Mouse (Mus musculus) frontal cortex, postnatal 25 days (tissue): Measurements from ENCODE around the gene Syn2.
"Not testable (repeated sequence)": the region's sequence is repeated elsewhere in the genome, so short reads cannot be mapped to it uniquely, and the experiment has no call there.

ENCODE experiments used
- DNase-seq, 2 experiments: peaks; one replicate each; pipeline ENCODE4 v3.0.0; 2022; ENCODE audit warnings: low spot score in 2 of 2

Gene Syn2

DNA sequence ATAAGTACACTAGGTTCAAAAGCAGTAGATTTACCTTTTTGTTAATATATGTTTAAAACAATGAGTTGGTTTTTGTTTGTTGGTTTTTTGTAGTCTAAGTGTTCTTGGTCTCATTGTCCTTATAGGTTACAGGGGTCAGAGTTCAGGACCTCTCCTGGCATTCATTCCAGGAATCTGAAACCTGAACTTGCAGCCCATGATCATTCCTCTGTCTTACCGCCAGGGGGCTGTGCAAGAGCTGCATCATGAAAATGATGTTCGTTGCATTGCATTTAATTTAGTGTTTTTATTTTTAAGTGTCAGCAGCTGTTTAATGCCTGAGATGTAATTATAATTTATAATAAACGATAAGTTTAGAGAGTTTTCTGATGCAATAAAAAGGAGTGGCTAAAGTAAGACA is 40.1 kb downstream of the Syn2 start:
- DNase-seq: no peak

DNA sequence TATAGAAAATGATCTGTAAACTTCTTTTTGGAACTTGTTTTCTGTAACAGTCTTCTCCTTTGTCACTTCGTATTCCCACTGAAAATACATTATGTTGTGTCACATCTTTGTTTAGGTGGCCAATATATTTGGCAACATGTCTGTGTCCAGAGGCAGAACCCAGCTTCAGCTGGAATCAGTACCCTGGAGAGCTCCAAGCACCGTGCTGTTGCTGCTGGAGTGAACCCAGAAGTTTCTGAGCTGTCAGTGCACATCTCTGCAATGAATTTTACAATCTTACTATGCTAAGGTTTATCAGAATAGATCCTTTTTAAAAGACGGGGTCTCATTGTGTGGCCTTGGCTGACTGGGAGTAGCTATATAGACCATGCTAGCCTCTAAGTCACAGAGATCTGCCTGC is 44.1 kb downstream of the Syn2 start:
- no peak for DNase-seq

DNA sequence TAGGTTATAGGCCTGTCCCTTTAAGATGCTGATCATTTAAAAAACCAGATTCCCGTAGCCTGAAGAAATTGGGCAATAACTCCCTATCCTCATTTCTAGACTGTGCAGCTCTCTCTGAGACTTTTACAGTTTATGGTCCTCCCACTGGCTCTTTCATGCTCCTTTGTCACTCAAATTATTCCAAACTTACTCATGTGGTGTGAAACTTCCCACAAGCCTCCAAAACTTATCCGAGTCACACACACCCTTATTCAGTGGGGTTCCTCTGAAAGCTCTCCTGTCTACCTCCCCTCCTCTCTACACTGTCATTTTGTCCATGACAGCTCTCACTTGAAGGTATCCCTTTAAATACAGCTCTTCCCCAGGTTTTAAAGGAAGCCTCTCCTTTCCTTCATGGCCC is 46.4 kb downstream of the Syn2 start:
- DNase-seq: no peak

DNA sequence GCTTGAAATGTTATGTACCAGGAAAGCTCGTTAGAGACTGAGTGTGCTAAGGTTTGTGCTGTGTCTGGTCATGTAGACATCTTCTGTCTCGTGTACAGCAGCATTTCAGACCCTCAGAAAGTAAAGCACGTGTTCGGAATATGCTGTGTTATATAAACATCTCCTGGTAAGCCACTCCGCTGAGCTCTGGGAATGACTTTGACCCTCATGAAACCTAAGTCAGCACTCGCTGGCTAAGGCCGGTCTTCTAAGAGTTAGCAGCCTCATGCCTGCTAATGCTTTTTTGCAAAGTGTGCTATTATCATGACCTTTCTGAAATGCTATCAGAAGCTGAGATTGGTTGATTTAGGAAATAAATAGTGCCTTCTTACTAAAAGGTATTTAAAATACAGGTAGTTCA is 56.4 kb downstream of the Syn2 start:
- no peak for DNase-seq

DNA sequence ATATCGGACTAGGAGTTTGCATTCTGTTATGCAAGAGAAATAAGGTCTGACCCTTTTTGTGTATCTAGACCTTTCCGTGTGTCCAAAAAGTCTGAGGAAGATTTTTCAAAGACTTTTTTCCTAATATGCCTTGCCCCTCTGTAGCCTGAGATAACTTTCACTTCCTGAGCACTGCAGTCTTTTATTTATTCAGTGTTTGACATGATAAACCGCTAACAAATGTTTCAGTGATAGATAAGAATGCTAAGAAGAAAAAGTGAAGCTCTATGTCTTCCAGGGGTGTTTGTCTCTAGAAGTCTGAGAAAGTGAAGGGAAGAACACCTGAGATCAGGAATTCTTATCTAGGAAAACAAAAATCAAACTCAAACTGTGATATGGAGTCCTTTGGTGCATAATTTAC is 66.1 kb downstream of the Syn2 start:
- DNase-seq: no peak

DNA sequence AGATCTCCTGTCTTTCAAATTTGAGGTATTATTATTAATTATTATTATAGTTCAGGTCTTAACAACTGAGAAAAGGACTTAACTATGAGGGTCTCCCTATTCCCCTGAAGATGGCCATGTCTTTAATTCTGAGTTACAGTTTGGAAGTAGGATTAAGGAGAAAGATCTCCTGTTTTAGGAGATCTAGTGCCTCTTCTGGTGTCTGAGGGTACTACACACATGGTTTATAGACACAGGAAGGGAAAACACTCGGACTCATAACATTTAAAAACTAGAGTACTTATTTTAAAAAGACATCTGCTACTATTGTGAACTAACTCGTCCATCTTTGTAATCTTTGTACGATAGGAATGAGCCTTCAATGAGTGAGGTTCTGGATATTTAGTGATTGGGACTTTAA is 68.3 kb downstream of the Syn2 start:
- no peak for DNase-seq

DNA sequence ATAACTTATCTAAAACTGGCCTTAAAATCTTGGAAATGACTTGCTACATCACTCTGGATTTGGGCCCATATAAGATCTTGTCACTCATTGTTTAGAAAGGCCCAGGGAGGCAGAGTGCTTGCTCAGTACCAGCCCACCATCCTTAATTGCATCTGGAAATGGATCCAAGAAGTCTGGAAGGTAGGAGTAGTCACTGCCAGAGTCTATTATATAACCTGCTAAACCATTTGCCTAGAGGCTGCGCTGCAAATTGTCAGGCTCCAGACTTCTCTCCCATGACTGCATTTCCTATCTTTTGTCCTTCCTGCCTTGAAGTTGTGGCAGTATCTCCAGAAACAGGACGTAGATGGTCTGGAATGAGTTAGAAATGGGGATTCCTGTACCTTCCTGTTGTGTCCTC is 75.5 kb downstream of the Syn2 start:
- no peak for DNase-seq

DNA sequence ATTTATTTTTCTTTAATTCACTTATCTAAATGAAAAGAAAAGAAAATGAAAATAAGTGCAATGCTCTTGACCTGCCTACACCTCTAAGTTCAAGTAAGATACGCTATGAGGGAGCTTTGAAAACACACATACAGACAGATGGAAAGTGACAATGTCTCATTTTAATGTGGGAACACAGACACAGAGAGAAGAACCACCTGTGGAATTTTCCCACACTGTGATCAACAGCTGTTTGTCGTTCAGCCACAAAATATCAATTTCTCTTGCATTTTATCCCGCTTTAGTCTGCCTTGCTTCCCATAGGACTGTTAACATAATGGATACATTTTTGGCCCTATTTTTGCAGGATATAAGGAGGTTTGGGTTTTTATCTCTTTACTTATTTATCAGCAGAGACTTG is 76.1 kb downstream of the Syn2 start:
- DNase-seq: no peak

DNA sequence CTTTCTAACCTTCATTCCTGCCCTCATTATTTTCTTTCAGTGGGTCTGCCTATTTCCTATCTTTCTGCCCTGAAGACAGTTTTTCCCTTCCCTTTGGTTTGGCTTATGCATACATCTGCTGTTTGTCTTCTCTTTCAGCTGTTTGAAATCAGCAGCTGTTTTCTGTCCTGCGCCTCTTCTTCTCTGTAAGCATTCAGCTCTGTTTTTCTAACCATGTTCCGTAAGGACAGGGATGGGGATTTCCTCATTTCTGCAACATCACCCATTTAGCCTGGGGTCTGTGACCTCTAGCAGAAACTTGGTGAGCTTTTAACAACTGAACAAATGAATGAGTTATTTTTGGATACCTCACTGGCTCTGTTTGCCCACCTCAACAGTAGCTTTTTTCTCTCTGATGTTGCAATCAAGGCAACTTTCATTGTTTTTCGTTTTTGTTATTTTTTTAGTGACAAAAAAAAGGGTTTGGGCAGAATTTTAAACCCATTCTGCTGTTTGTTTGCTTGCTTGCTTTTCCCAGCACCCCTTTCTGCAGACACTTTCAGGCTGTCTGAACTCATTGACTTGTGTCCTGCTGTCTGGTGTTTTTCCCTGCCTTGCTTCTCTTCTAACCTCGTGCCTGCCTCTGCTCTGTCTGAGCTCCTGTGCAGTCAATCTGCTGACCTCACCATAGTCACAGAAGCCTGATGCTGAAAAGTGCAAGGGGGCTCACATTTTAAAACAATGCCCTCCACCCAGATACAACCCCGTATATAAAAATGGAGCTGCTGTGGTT is 77.6 kb downstream of the Syn2 start:
- no peak for DNase-seq

DNA sequence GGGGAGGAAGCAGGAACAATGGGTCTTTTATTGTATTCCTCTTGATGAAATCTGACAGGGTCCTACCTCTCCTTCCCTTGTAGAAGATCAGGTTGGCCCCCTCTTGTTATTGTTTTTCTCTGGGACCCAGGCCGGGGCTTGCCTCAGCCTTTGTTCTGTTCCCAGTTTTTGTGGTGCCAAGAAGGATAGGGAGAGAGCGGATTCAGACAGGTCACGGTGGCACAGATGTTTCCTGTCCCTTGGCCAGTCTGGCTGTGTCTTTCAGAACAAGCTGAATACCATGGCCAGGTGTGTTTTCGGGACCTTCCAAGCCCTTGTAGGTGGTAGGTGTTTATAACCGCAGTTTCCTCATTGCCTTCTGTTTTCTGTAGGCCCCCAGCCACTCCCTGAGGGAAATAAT is 78.4 kb downstream of the Syn2 start:
- DNase-seq: no peak

DNA sequence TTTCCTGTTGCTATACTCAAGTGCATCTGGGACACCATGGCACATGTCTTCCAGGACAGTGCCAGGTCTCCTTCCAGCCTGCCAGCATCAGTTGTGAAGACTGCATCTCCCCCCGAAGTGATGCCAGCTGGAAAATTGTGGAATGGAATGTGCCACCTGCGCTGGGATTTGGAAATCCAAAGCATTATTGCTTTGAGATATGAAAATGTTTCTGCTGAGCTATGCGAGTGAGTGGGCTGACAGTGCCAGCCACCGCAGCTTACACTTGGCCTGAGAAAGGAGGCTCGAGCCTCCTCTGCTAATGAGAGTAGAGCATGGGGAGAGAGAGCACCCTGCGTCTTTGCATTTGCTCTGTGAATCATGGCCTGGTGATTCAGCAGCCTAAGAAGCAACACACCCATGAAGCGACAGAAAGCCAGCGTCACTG is 86.5 kb downstream of the Syn2 start:
- DNase-seq: no peak

DNA sequence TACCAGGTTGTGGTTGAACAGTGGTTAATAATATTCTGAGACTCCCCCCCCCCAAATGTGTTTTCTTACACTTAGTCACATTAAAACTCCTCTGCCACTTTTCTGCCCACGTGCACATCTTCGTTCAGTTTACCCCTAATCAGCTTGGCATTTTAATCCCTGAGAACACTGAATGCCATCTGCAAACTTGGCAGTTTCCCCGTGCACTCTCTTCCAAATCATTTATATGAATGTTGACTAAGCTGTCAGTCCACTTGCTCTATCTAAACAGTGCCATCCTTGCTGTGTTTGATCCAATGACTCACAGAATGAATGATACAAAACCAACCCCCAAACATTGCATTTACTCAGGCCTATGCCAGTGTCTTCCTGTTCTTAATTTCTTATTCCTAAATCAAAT is 90.8 kb downstream of the Syn2 start:
- DNase-seq: no peak

DNA sequence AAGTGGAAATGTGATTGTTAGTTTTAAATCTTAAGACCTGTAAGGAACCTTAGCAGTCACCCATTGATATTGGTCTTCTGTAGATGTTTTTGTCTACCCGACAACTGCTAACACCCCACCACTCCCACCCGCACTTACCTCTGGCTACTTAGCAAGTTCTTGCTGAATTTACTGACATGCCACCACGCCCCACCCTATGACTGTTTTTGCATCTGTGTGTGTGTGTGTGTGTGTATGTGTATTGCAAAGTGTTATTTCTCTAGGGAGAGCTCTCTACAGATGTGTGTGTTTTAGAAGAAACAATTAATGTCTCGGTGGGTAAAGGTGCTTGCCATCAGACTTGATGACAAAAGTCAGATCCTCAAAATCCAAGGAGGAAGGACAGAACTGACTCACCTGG is 92.3 kb downstream of the Syn2 start, which contains the start of gene Gm17482:
Gene Gm17482 (plus strand): TSS at position 301 of the 400 bp plus-strand sequence.
- DNase-seq: no peak

DNA sequence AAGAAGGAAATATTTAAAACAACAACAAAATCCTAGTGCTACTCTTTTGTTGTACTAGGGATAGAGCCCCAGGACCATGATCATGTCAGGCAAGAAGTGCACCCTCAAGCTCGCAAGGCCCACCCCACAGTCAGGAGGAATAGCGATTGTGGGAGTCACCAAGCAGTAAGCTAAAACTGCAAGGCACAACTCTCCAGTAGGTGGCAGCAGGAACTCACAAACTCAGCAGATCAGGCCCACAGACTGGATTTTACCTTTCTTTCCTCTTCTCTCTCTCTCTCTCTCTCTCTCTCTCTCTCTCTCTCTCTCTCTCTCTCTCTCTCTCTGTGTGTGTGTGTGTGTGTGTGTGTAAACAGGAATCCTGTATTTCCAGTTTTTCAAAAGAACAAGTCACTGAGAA is 92.8 kb downstream of the Syn2 start:
- peak; percentile 74 to 81 for DNase-seq

DNA sequence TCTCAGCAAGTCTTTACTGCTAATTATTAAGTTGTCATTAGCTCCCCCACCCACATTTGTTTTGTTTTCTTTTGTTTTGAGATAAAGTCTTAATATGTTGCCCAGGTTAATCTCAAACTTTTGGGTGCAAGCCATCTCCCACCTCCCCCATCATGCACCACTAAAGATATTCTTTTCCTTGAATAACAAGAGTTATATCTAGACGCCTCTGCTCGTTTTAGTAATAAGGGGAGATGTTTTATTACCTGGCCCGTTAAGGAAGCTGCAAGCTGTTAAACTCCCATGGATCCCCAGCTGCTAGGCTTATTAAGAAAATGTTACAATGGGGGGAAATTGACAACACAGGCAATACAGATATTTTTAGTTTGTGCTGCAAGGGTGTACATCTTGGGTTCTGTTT is 95.9 kb downstream of the Syn2 start:
- no peak for DNase-seq

DNA sequence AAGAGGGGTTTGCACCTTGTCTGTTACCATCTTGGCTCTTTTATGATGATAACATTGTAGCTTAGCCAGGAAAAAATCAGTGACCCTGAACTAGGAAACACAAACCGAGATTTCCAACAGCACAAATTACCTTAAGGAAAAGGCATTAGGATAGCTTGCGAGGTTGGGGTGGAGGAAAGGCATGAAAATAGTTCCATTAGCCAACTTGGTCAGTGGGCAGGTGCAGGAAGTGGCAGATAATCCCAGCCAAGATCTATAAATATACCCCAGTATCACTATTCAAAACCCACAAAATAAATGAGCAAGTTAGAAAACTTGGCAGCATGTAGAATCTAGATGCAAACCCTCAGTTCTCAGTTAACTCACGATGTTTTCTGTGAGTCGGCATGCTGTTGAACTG is 97.1 kb downstream of the Syn2 start:
- no peak for DNase-seq

DNA sequence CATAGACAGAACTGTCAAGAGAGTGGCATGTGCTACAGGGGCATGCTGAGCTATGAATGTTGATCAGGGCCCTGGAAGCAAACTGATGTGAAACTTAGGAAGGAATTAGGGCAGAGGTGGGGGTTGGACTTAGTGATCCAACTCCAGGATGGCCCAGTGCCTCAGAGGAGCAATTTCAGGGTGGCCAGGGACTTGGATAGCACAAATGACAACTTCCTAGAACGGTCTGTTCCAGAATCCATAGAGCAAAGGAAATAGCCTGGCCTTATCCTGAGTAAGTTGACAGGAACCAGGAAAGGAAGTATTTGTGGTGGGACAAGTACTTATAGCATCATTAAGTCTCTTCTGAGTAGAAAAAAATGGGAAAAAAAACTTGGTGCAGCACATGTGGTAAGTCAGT is 97.9 kb downstream of the Syn2 start:
- DNase-seq: no peak

DNA sequence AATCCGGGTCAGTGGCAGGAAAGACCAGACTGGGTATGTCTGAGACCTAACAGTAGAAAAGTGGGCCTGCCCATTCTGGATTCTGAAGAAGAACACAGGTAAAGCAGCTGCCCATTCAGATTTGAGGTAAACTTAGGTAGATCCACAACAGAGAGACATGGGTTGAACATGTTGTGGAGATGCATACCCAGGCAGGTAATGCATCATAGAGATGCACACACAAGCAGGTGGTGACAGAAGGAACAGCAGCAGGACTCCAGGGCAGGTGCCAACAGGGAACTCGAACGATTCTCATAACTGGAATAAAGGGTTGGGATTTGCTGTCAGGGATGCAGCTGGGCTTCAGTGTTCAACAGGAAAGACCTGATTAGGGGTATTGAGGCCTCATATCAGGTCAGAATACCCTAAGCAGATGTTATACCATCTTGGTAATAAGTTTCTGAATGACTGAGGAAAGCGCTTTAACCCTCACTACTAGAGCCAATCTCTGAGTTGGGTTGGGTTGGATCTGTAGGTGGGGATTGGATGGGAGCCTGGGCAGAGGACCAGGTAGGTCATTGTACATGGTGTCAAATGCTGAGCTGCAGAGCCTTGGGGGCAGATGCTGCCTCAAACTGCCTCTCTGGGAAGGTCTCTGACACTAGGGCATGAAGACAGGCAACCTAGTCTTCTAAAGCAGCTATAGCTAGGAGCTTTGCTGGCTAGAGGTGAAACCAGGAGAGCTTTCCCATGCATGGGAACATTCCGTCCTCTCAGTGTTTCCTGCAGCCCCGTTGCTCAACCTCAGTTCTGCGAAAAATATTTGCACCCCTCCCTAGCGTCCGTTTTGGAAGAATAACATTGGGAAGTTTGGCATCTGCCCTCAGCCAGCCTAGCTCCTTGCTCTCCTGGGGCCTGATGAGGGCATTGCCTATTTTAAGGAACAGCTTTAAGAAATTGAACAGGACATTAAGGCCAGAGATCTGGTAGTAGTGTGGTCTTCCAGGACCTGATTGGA is 103.6 kb downstream of the Syn2 start:
- DNase-seq: no peak

DNA sequence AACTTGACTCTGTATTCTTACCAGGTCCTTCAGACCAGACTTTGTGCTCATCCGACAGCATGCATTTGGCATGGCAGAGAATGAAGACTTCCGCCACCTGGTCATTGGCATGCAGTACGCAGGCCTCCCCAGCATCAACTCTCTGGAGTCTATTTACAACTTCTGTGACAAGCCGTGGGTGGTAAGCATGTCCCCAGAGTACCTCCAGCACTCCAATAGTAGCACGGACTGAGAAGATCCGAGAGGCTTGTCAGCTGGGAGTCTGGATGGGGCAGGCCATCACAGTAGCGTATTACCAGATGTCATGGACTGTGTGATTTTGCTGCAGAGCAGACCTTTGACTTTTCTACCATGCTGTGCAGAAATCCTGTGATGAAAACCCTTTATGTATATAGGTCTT is 104.6 kb downstream of the Syn2 start:
- DNase-seq: no peak

DNA sequence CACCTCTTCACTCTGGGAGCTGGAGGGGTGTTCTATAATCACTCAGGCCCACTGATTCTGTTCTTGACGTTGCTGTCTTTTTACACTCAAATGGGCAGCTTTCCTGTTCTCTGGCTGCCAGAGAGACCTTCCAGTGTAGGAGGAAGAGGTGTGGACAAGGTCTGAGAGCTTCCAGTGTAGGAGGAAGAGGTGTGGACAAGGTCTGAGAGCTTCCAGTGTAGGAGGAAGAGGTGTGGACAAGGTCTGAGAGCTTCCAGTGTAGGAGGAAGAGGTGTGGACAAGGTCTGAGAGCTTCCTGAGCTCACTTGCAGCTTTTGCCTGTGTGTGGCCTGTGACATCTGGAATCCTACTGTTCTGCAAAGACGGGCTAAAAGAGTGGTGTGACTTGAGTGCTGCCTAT is 105.7 kb downstream of the Syn2 start:
- not testable (repeated sequence) for DNase-seq

DNA sequence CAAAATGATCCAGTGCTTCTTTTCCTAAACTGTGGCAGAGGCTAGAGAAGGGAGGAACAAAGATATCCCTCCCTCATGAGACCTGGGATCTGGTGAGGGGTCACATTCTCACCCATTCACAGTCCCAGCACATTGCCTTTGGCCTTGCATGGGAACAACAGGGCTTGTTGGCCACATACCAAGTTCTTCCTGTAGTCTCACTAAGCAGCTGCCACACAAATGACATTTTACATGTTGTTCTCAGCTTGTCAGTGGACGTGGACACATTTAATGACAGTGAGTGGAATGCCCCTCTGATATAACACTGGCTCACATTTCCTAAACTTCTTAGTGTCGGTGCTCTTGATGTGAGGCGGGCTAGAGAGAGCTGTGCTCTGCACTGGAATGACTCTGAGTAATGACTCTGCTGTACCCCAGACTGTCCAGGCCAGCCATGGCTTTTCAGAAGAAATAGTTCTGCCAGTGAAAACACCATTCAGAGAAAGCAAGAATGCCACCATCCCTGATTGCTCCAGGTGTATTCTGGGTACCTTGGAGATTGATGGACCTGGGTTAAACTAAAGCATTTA is 106.5 kb downstream of the Syn2 start:
- no peak for DNase-seq

DNA sequence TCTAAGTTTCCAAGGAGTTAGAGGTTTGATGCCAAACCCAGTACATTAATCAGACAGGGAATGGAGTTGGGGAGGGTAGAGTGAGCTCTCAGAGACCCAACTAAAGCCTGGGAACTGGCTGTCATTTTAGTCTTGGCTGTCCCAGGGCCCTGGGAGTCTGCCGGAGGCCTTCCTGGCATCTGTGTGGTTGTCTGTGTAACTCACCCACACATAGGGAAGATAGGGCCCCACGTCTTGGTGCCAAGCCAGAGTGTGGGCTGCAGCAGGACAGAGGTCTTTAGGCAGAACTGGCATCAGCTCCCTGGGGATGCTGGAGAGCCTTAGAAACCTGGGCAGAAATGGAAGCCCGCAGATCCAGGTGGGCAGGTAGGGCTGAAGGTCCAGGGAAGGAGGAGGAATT is 107.2 kb downstream of the Syn2 start:
- DNase-seq: no peak

DNA sequence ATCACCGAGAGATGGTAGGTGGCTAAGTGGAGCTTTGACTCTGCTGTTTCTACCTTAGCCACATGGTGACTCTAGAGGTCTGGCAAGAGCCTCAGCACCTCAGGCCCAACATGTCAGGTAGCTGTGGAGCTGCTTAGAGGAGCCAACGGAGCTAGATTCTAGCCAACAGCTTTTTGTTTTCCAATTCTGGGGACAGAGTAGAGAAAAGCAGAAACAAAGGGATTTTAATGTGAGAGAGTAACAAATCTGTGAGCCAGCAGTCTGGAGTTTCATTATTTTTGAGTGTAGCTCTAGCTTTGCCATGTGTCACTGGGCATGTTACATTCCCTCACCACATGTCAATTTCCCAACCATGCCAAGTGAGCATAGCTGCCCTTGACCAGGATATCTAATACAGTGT is 109.5 kb downstream of the Syn2 start:
- DNase-seq: no peak
